In the genomic region with DNA sequence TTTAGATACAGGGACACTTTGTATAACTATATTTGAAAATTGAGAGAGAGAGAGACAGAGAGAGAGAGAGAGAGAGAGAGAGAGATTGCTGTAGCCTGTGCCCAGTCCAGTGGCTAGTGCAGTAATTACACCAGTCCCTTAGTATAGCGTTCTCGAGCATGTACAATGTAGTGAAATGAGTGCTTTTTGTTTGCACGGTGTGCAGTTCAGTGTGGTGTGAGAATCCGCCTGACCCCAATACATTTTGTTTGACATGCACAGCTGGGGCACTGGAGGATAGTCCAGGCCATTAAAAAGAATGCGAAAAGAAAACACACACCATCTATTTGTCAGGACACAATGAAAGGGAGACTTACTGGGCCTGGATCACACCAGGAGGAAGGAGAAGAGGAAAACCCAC, we compare ENCODE assay signal across 16 mouse cellular contexts.
DNase-seq lines count a peak whose midpoint lies in the region; ATAC-seq lines count a peak whose summit lies in the region.
"Had no signal": no experiment of that assay in that cellular context is flagged by ENCODE, and none has a peak within 500 bp of the region (broad histone marks: within the 10 kb centered on the region; RNA-seq: fewer than 3 reads in every experiment).

No protein-coding gene starts in this region.

- no peaks in the 10 kb centered on the region for H3K27me3 ChIP-seq in hindbrain, embryonic 11.5 days (ENCODE audit: control insufficient read depth, insufficient read depth, low read length)
- H3K27me3 ChIP-seq in hindbrain, embryonic 14.5 days (ENCODE audit: control insufficient read depth, insufficient read depth, low read length) = no peaks in the 10 kb centered on the region
- no peaks in the 10 kb centered on the region for H3K27me3 ChIP-seq in neural tube, embryonic 15.5 days (replicated peaks)
- H3K27me3 ChIP-seq in embryonic facial prominence, embryonic 14.5 days (replicated peaks; ENCODE audit: control insufficient read depth, insufficient read depth, low read length) = no peaks in the 10 kb centered on the region
- no peaks in the 10 kb centered on the region for H3K27me3 ChIP-seq in midbrain, embryonic 15.5 days (replicated peaks)
- H3K27me3 ChIP-seq: liver, embryonic 13.5 days; neural tube, embryonic 13.5 days had no signal

- H3K4me2 ChIP-seq in hindbrain, embryonic 11.5 days (replicated peaks; ENCODE audit: low read depth, low read length) = no peak overlapping the region
- H3K4me2 ChIP-seq in hindbrain, embryonic 14.5 days (replicated peaks) = no peak overlapping the region
- no peak overlapping the region for H3K4me2 ChIP-seq in neural tube, embryonic 15.5 days
- no peak overlapping the region for H3K4me2 ChIP-seq in embryonic facial prominence, embryonic 14.5 days (ENCODE audit: low read depth, low read length)
- H3K4me2 ChIP-seq in midbrain, embryonic 15.5 days = no peak overlapping the region
- H3K4me2 ChIP-seq: liver, embryonic 13.5 days; neural tube, embryonic 13.5 days had no signal

- intact Hi-C loops in gastrocnemius, postnatal 14 days (cut with DNase I; ENCODE audit: low total_unique reads) = no loop called here

- no peak for ATAC-seq in hindbrain, embryonic 11.5 days (ENCODE audit: low FRiP score)
- no peak for ATAC-seq in hindbrain, embryonic 14.5 days (ENCODE audit: low FRiP score)
- no peak for ATAC-seq in neural tube, embryonic 15.5 days (ENCODE audit: low FRiP score)
- peak; percentile 33; the same call in 1 of the 2 replicates for ATAC-seq in embryonic facial prominence, embryonic 14.5 days (ENCODE audit: low read depth)
- peak; percentile 65; the same call in 1 of the 2 replicates for ATAC-seq in midbrain, embryonic 15.5 days (replicated peaks)
- ATAC-seq: lung, postnatal 0 days had no signal

- peak; percentile 23 for DNase-seq in hindbrain, embryonic 11.5 days (ENCODE audit: low spot score)
- no peak for DNase-seq in hindbrain, embryonic 14.5 days (ENCODE audit: low spot score)
- peak; percentile 33 for DNase-seq in neural tube, embryonic 10.5 days (ENCODE audit: extremely low spot score, low spot score)
- peak; percentile 13 for DNase-seq in embryonic facial prominence, embryonic 14.5 days (ENCODE audit: low spot score)
- no peak for DNase-seq in heart, adult 18-20 months
- DNase-seq in gastrocnemius, postnatal 14 days = no peak
- DNase-seq: adrenal gland, adult 8-10 months; cerebellum, adult 18-20 months; kidney, adult 8-10 months; liver, embryonic 13.5 days had no signal

- H3K9me3 ChIP-seq in hindbrain, embryonic 11.5 days (ENCODE audit: control insufficient read depth, low read length) = no peaks in the 10 kb centered on the region
- no peaks in the 10 kb centered on the region for H3K9me3 ChIP-seq in hindbrain, embryonic 14.5 days (ENCODE audit: control insufficient read depth, low read length)
- H3K9me3 ChIP-seq in neural tube, embryonic 15.5 days (replicated peaks) = no peaks in the 10 kb centered on the region
- no peaks in the 10 kb centered on the region for H3K9me3 ChIP-seq in embryonic facial prominence, embryonic 14.5 days (ENCODE audit: control insufficient read depth, low read length)
- no peaks in the 10 kb centered on the region for H3K9me3 ChIP-seq in midbrain, embryonic 15.5 days
- H3K9me3 ChIP-seq: heart, embryonic 13.5 days; liver, embryonic 13.5 days; megakaryocyte, embryonic 14.5 days; neural tube, embryonic 13.5 days had no signal

- no peak overlapping the region for H3K9ac ChIP-seq in hindbrain, embryonic 11.5 days (ENCODE audit: low read depth, low read length)
- no peak overlapping the region for H3K9ac ChIP-seq in hindbrain, embryonic 14.5 days
- H3K9ac ChIP-seq in neural tube, embryonic 15.5 days (replicated peaks) = no peak overlapping the region
- no peak overlapping the region for H3K9ac ChIP-seq in embryonic facial prominence, embryonic 14.5 days (ENCODE audit: low read depth, low read length)
- no peak overlapping the region for H3K9ac ChIP-seq in midbrain, embryonic 15.5 days
- H3K9ac ChIP-seq: heart, embryonic 13.5 days; liver, embryonic 13.5 days; neural tube, embryonic 13.5 days had no signal

- H3K27ac ChIP-seq in hindbrain, embryonic 11.5 days (ENCODE audit: low read depth, low read length) = no peak overlapping the region
- H3K27ac ChIP-seq in hindbrain, embryonic 14.5 days = no peak overlapping the region
- H3K27ac ChIP-seq in neural tube, embryonic 15.5 days (replicated peaks) = no peak overlapping the region
- no peak overlapping the region for H3K27ac ChIP-seq in embryonic facial prominence, embryonic 14.5 days (replicated peaks; ENCODE audit: low read depth, low read length)
- no peak overlapping the region for H3K27ac ChIP-seq in midbrain, embryonic 15.5 days
- H3K27ac ChIP-seq: heart, embryonic 13.5 days; liver, embryonic 13.5 days; neural tube, embryonic 13.5 days had no signal

- no peak overlapping the region for H3K4me3 ChIP-seq in hindbrain, embryonic 11.5 days (ENCODE audit: low read depth, low read length)
- H3K4me3 ChIP-seq in hindbrain, embryonic 14.5 days (replicated peaks; ENCODE audit: low read length) = no peak overlapping the region
- H3K4me3 ChIP-seq in neural tube, embryonic 15.5 days (replicated peaks) = no peak overlapping the region
- no peak overlapping the region for H3K4me3 ChIP-seq in embryonic facial prominence, embryonic 14.5 days (ENCODE audit: low read depth, low read length)
- H3K4me3 ChIP-seq in midbrain, embryonic 15.5 days = no peak overlapping the region
- H3K4me3 ChIP-seq: heart, embryonic 13.5 days; liver, embryonic 13.5 days; megakaryocyte, embryonic 14.5 days; neural tube, embryonic 13.5 days had no signal

- WGBS in hindbrain, embryonic 11.5 days = 8% methylated on average over 5 of the region's 5 CpGs
- WGBS in hindbrain, embryonic 14.5 days = 11% methylated on average over 5 of the region's 5 CpGs
- WGBS in neural tube, embryonic 15.5 days = 10% methylated on average over 5 of the region's 5 CpGs
- WGBS in embryonic facial prominence, embryonic 14.5 days = 44% methylated on average over 5 of the region's 5 CpGs
- WGBS in midbrain, embryonic 15.5 days = 19% methylated on average over 5 of the region's 5 CpGs

- 0 out of 2 replicates have a peak, but pooled peaks cover 4% of the 10 kb centered on the region for H3K4me1 ChIP-seq in hindbrain, embryonic 11.5 days (replicated peaks; ENCODE audit: control insufficient read depth, insufficient read depth, low read length)
- H3K4me1 ChIP-seq in hindbrain, embryonic 14.5 days (replicated peaks; ENCODE audit: control insufficient read depth, insufficient read depth, low read length) = 0 out of 2 replicates have a peak, but pooled peaks cover 7% of the 10 kb centered on the region
- 0 out of 2 replicates have a peak, but pooled peaks cover 5% of the 10 kb centered on the region for H3K4me1 ChIP-seq in neural tube, embryonic 15.5 days
- peaks cover 20% of the 10 kb centered on the region for H3K4me1 ChIP-seq in embryonic facial prominence, embryonic 14.5 days (ENCODE audit: control insufficient read depth, insufficient read depth, low read length)
- peaks cover 11% of the 10 kb centered on the region for H3K4me1 ChIP-seq in midbrain, embryonic 15.5 days
- H3K4me1 ChIP-seq: liver, embryonic 13.5 days had no signal

- no peaks in the 10 kb centered on the region for H3K36me3 ChIP-seq in hindbrain, embryonic 11.5 days (ENCODE audit: control insufficient read depth, insufficient read depth, low read length)
- H3K36me3 ChIP-seq in hindbrain, embryonic 14.5 days (replicated peaks; ENCODE audit: control insufficient read depth, insufficient read depth) = no peaks in the 10 kb centered on the region
- H3K36me3 ChIP-seq in neural tube, embryonic 15.5 days = no peaks in the 10 kb centered on the region
- no peaks in the 10 kb centered on the region for H3K36me3 ChIP-seq in embryonic facial prominence, embryonic 14.5 days (ENCODE audit: control insufficient read depth, insufficient read depth, low read length)
- no peaks in the 10 kb centered on the region for H3K36me3 ChIP-seq in midbrain, embryonic 15.5 days (replicated peaks)
- H3K36me3 ChIP-seq: heart, embryonic 13.5 days; liver, embryonic 13.5 days; neural tube, embryonic 13.5 days had no signal

Comparison
In these comparisons a context has a peak if more than half of its experiments do, and no peak if none do; other contexts are left out.
1. DNase-seq: peak in hindbrain, embryonic 11.5 days (single experiment), neural tube, embryonic 10.5 days (single experiment) and embryonic facial prominence, embryonic 14.5 days (single experiment); none in hindbrain, embryonic 14.5 days (single experiment), heart, adult 18-20 months (0 of 2) and gastrocnemius, postnatal 14 days (single experiment).
2. ATAC-seq: peak in embryonic facial prominence, embryonic 14.5 days (single experiment) and midbrain, embryonic 15.5 days (single experiment); none in hindbrain, embryonic 11.5 days (single experiment), hindbrain, embryonic 14.5 days (single experiment) and neural tube, embryonic 15.5 days (single experiment).